Mouse (Mus musculus): ENCODE results near the gene Lypd6.

- no peak for TF ChIP-seq MYB (IDR thresholded peaks at IDR 0.05; ENCODE audit: low read depth, low read length)
- no peak for TF ChIP-seq ETS1 (IDR thresholded peaks at IDR 0.05; ENCODE audit: low read depth, low read length)
- no peak for TF ChIP-seq EP300 (IDR thresholded peaks at IDR 0.05; ENCODE audit: low read depth in 1 of 2, low read length in 2 of 2)
- no peak for TF ChIP-seq USF1 (IDR thresholded peaks at IDR 0.05; ENCODE audit: low read depth, low read length)
- TF ChIP-seq CTCF (IDR thresholded peaks at IDR 0.05 in 2 of 3, conservative IDR thresholded peaks at IDR 0.05 in 1 of 3; ENCODE audit: control insufficient read depth in 1 of 3, insufficient read depth in 1 of 3, low read depth in 2 of 3, low read length in 3 of 3, poor library complexity in 1 of 3, severe bottlenecking in 1 of 3) = no peak
Measured at GRCm38 (mm10) chr2:50119101-50119500, 52.9 kb downstream of the Lypd6 start.
